Mouse (Mus musculus): ENCODE results near the gene Brms1. TPM values are rescaled to one million over a fixed set of nuclear protein-coding genes. Genes with fewer than 3 reads are reported as not detected.

Gene Brms1
- total RNA-seq, 2 experiments from 2014 or later = 14.7 to 15.1 TPM

DNA sequence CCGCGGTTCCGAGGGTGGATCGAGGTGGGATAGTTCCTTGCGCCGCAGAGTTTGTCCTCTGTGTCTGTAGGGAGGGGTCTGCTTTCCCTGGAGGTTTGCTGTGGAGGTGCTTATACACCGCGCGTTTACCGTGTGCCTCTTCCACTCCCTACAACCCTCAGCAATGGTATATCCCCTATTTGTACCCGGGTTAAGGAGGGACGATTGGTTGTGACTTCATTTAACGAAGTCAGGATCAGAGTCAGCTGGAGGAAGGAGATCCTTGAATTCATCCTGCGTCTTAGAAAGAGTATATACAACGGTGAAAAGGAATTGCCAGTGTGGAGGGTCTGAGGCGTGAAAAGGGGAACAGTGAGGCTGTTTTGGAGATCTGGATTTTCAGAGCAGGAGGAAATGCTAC lies 434 bp downstream of the Brms1 start:
- intact Hi-C loops (cut with DNase I) = loop anchor here (5.0 kb wide), 1 partner anchor 46 kb away; the partner anchor contains the start of genes Tmem151a and Yif1a
- DNase-seq = no peak
- Histone ChIP-seq H3K27ac (peak overlapping the region; percentile 85), H3K4me3 (peak overlapping the region; percentile 84)
- no peak for TF ChIP-seq CTCF (IDR thresholded peaks at IDR 0.05)

- no peak for DNase-seq
- H3K4me3 ChIP-seq = no peak overlapping the region
- no peak overlapping the region for H3K27ac ChIP-seq
- intact Hi-C loops (cut with DNase I) = no loop called here
- TF ChIP-seq CTCF (IDR thresholded peaks at IDR 0.05) = no peak
Measured at GRCm38 (mm10) chr19:5045531-5045930, 4.4 kb downstream of the Brms1 start.

DNA sequence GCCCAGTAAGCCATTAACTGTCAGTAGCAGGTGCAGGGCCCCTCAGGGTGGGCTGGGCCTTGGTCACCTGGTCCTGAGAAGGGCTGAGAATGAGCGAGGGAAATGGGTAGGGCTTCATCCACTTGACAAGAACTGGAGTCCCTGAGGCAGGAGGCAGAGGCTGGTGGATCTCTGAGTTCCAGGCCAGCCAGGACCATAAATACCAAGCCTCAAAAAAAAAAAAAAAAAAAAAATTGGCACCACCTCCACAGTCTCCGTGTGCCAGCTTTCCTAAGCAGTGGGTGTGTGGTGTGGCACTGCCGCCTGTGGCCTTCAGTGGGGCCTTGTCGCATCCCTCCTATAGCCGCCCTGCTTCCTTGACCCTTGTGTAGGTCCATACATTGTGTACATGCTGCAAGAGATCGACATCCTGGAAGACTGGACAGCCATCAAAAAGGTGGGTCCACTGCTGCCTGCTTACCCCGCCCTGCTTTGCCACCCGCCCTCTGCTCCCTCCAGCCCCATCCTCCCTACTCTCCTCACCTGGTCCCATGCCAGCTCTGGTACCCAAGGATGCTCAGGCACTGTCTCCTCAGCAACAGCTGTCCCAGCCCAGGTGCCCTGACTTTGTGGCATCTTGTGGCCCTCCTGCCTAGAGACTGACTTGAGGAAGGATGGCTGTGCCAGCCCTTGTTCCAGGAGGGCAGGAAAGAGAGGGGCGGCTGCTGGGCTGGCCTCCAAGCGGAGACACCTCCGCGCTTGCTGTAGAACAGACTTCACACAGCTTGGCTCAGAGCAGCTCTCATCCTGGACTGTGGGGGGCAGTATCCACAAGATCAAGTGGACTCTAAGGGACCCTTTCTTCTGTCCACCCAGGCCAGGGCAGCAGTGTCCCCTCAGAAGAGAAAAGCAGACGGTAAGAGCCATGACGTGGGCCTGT lies 7.2 kb downstream of the Brms1 start:
- no peak for DNase-seq
- intact Hi-C loops (cut with DNase I) = no loop called here
- no peak overlapping the region for H3K27ac ChIP-seq
- H3K4me3 ChIP-seq = no peak overlapping the region
- no peak; the same call in 1 of the 2 replicates for TF ChIP-seq CTCF (IDR thresholded peaks at IDR 0.05)

DNA sequence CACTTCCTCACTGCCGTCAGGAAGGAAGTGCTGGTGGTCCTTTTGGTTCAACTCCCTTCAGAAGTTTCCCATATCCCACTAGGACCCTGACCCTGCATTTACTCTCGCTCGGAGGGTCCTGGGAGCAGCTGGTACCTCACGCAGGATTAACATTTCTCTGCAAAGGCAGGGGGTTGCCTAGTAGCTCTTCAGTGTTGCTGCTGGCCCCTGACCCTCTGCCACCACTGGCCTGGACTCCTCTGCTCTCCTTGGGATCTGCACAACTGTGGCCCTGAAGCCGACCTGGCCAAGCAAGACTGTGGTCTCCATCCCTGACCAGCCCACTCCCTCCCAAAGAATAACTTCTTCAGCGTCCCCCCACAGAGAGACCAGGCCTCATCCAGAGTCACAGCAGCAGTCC lies 8.2 kb downstream of the Brms1 start:
- no peak for DNase-seq
- no peak overlapping the region for H3K4me3 ChIP-seq

GRCm38 (mm10) chr19:5050047-5050905 lies 9.1 kb downstream of the Brms1 start, which contains the start of gene Rin1:
TSS of gene Rin1 (plus strand) at chr19:5050481.
- DNase-seq = peak; percentile 49
- TF ChIP-seq CTCF (IDR thresholded peaks at IDR 0.05) = peak; percentile 79
- intact Hi-C loops (cut with DNase I) = no loop called here
- Histone ChIP-seq H3K27ac (peak within 1 kb of the TSS; percentile 65), H3K4me3 (peak within 1 kb of the TSS; percentile 68)

More for the DNA sequence above, 8.2 kb downstream of the Brms1 start:
- TF ChIP-seq CTCF (IDR thresholded peaks at IDR 0.05) = no peak
- intact Hi-C loops (cut with DNase I) = no loop called here
- H3K27ac ChIP-seq = no peak overlapping the region

- peak overlapping the region; percentile 68 for H3K4me3 ChIP-seq
- peak overlapping the region; percentile 65 for H3K27ac ChIP-seq
- intact Hi-C loops (cut with DNase I) = no loop called here
- TF ChIP-seq CTCF (IDR thresholded peaks at IDR 0.05) = no peak
- no peak for DNase-seq
Measured at GRCm38 (mm10) chr19:5051031-5051430, 9.9 kb downstream of the Brms1 start.

DNA sequence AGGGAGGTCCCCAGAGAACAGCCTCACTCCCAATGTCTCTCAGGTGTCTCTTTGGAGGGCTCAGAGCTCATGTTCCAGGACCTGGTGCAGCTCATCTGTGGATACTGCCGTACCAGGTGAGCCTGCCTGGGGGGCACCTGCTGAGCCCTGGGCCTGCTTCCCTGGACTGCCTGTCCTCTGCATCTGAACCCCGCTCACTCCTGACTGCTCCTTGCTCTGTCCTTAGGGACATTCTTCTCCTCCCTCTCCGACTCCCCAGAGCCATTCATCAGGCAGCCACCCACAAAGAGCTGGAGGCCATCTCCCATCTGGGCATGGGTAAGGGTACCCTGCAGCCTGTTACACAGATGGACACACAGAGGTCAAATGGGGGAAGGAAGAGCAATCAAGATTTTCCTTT lies 10.4 kb downstream of the Brms1 start:
- TF ChIP-seq CTCF (IDR thresholded peaks at IDR 0.05) = no peak
- no peak for DNase-seq
- intact Hi-C loops (cut with DNase I) = no loop called here
- peak overlapping the region; percentile 68 for H3K4me3 ChIP-seq
- 0 out of 2 replicates have a peak overlapping the region, but pooled peaks have one; percentile 65 for H3K27ac ChIP-seq

DNA sequence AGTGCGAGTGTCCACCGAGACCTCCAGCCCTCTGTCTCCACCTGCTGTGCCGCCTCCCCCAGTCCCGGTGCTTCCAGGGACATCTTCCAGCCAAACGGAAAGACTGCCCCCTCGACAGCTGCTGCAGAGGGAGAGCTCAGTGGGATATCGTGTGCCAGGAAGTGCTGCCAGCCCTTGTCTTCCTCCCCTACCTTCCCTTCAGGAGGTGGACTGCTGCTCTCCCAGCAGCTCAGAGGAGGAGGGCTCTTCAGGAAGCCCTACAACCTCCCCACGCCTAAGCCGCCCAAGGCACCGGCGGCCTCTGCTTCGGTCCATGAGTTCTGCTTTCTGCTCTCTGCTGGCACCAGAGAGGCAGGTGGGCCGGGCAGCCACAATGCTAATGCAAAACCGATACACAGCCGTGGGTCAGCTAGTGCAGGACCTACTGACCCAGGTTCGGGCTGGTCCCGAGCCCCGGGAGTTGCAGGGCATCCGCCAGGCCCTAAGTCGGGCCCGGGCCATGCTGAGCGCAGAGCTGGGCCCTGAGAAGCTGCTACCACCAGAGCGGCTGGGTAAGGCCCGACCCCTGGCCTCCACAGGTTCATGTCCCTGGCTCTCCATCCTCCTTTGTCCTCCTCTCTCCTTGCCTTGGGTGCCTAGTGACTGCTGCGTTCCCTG lies 11.1 kb downstream of the Brms1 start:
- no peak for TF ChIP-seq CTCF (IDR thresholded peaks at IDR 0.05)
- intact Hi-C loops (cut with DNase I) = no loop called here
- Histone ChIP-seq H3K27ac (no peak overlapping the region), H3K4me3 (peak overlapping the region; percentile 5; the same call in 1 of the 2 replicates)
- peak; percentile 55 for DNase-seq

DNA sequence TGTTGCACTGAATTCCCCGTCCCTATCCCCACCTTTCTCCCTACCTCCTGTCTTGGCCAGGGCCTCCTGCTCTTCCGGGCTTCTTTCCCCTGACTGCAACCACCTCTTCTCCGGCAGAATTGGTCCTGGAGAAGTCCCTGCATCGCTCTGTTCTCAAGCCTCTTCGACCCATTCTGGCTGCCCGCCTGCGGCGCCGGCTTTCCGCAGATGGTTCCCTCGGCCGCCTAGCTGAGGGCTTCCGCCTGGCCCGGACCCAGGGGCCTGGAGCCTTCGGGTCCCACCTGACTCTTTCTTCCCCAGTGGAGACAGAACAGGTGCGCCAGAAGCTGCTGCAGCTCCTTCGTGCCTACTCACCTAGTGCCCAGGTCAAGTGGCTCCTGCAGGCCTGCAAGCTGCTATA lies 11.7 kb downstream of the Brms1 start:
- Histone ChIP-seq H3K27ac (no peak overlapping the region), H3K4me3 (no peak overlapping the region)

GRCm38 (mm10) chr19:5053909-5054308 lies 12.8 kb downstream of the Brms1 start:
- peak; percentile 69 for DNase-seq
- no peak overlapping the region for H3K4me3 ChIP-seq
- intact Hi-C loops (cut with DNase I) = no loop called here
- peak; percentile 79 for TF ChIP-seq CTCF (IDR thresholded peaks at IDR 0.05)
- H3K27ac ChIP-seq = no peak overlapping the region

More for the DNA sequence above, 11.7 kb downstream of the Brms1 start:
- no peak for DNase-seq
- intact Hi-C loops (cut with DNase I) = no loop called here
- TF ChIP-seq CTCF (IDR thresholded peaks at IDR 0.05) = no peak

DNA sequence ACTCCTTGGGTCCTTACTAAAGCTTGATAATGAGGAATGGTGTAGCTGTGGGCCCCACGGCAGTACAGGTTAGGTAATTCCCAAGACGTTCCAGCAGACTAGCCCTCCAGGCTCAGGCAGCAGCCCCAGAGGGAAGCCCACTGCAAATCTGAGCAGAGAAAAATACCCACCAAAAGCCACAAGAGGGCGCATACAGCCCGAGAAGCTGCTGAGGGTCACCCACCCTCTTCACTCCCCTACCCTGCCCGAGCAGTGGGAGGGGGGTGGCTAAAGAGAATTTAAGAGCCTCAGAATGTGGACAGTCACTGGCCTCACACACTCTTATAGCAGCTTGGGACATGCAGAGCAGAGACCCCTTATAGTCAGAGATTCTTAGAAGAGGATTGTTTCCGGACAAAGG lies 15.1 kb downstream of the Brms1 start:
- TF ChIP-seq CTCF (IDR thresholded peaks at IDR 0.05) = peak; percentile 75
- no peak for DNase-seq
- intact Hi-C loops (cut with DNase I) = loop anchor here (1.0 kb wide), 1 partner anchor 17 kb away; no protein-coding TSS in a partner anchor
- H3K4me3 ChIP-seq = no peak overlapping the region
- no peak overlapping the region for H3K27ac ChIP-seq

Data from gastrocnemius, adult 2 months (tissue).